Mouse (Mus musculus) fibroblast of lung, adult 2 months (primary cell): ENCODE data around the gene Pcna.

Source experiments
- DNase-seq: peaks from one replicate; pipeline ENCODE4 v3.0.0-alpha.2; 2011; ENCODE audit warnings: low read depth

Pcna gene

DNA sequence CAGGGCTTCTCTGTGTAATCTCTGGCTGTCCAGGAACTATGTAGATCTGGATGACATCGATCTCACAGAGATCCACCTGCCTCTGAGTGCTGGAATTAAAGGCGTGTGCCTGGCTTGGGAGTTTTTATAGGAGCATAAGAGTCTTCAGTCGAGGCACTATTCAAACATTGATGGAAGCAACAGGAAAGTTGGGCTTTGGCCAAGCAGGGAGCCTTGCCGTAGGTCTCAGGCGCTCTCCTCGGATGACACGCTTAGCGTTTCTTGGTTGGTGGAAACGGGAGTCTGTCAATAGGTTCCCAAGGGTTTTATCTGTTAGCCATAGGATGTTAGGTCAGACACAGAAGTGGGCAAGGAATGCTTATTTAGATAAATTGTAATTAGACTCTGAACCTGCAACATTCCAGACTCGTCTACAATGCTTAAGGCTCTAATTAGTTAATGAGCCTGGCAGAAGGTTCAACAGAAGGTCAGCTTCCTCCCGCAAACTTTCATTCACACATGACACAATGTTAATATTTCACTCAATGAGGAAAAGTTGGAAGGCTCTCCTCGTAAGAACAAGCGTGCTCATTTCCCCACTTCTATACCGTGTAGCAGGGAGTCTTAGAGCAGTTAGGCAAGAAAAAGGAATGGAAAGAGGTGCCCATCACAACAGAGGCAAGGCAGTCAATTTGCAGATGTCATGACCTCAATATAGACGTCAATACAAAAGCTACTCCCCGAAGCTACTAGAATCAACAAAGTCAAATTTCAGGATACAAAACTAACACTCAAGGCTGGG, 18.9 kb downstream of the Pcna start:
- DNase-seq = no peak

DNA sequence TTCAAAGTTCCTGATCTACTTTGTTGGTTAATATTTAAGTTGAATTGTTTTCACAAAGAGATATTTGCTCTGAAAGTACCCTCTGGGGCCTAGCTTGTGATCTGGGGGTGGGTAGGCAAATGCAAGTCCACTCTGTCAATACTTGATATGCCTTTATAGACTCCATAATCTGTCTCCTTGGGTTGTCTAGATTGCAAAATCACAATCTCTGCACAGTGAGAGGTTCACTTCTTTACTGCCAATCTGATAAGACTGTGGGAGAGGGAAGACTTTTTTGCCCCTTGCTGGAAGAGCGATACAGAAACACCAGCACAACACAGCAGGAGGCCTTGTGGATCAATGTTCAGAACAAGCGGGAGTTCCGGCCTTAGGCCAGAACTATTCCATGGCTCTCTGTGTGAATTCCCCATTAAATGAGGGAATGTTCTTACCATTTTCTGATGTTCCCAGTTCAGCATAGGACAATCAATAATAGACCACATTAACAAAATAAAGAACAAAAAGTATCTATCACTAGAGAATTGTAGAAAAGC, 20.6 kb downstream of the Pcna start:
- no peak for DNase-seq

DNA sequence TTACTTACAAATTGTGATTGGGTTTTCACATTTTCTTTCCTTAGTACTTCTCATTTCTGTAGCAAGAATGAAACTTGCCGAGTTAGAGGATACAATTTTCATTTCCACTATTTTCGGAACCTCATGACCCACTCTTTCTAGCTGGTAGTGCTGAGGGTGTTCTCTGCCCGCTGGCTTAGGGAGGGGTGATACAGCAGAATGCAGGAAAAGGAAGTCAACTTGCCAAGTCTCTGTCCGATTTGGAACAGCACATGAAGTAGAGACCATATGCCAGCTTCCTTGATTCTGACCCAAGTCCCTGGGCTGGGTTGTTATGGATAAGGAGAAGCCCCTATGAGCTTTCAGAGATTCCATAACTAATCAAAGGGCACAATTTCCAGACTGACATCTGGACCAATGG, 28.8 kb downstream of the Pcna start:
- no peak for DNase-seq

DNA sequence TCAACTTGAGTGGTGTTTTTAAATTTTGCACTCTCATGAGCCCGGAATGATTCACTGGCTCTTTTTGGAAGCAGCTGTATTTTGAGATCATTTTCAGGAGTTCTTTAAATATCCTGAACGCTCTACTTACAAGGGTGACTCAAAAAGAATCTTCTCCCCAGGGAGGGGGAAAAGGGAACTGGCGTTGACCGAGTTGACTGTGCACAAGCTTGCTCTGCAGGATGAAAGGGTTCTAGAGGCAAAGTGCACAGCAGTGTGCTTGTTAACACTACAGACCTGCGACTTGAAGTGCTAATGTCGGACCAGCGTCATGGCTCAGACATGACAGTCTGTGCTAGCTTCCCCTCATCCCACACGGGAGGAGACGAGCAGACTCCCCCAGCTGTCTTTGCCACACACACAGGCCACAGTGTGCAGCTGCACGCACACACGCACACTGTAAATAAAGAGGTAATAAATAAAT, 31.5 kb downstream of the Pcna start:
- DNase-seq = peak; percentile 40

DNA sequence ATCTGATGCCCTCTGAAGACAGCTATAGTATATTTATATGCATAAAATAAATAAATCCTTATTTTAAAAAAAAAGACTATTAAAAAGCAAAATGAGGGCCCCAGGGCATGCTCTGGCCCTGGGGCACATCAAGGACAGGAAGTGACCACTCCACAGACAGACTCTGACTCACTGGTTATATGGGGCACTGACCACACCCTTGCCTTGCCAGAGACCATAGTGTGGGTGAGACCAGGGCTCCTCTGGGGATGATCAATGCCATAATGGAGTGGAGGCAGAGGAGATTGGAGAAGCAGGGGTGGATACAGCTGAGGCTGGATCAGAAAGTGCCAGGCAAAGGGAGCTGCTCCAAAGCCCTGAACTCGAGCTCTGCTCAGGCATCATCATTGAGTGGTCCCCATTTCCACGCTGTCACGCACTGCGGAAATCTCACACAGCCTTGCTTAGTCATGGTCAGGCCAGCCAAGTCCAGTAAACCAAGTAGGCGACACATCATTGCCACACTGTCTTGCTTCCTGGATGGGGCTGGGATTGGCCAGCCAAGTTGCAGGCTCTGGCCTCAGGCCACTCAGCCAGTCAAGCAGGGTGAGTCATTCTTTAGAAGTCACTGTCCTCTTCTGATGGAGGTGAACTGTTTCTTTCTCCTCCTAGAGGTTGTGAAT, 41.0 kb downstream of the Pcna start:
- peak; percentile 71 for DNase-seq

DNA sequence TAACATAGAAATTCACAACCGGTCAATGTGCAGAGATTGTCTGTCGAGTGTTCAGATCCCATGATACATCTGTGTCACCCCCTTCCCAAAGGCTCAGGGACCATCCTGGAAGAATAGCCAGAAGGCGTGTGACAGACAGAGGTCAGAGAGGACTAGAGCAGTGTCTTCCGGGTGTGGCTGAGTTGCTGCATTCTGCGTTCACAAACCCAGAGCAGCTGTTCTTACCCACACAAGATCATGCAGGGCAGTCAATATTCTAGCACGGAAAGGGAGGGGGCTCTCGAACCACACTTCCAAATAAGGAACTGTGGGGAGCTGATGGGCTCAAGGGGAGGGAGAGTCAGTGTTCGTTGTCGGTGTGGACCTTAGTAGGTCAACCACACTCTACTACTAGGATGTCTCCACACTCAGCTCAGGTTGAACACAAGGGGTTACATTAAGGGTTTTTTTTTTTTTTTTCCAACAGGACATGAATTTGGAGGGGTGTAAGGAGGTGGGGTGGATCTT, 42.3 kb downstream of the Pcna start:
- no peak for DNase-seq

DNA sequence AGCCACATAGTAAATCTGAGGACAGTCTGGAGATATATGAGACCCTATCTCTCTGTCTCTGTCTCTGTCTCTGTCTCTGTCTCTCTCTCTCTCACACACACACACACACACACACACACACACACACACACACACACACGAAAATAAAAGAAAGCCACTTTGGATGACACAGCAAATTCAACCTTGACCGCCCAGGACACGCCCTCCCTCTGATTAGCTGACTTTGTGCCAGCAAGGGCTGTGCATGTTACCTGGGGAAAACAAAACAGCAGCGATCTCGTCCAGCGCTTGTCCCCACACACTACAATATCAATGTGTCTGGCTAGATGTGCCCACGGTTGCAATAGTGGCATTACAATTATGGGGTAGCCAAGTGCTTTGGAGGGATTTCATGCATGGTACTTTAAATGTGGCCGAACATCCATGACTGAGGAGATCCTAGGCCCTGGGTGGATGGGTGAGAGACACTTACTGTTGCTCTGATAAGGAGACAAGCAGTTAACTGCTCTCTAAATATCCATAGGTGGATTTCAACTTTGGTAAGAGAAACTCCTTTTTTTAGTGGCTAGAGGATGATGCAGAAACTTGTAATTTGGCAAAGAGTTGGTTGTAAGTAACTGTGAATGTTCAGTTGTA, 44.8 kb downstream of the Pcna start:
- DNase-seq = no peak

DNA sequence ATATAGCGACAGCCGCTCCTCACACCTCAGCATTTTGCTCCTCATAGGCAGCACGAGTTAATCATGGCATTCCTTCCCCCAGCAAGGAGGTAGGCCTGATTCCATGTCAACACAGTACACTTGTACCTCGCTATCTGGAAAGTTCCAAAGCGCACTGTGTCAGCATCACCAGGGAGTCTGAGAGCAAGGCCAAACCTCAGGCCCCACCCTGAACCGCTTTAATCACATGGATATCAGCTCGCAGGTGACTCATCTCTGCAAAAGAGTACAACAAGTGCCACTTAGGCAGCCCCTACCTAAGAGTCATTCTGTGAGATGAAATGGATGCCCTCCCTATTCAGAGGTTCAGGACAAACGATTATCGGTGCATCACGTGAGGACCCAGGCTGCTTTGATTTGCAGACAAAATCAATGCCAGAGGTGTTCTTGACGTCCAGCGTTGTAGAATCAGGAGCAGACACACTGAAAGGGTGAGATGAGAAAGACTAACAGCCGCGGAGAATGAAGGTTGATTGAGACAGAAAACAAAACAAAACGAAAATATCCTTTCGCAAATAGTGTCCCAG, 46.7 kb downstream of the Pcna start:
- no peak for DNase-seq

DNA sequence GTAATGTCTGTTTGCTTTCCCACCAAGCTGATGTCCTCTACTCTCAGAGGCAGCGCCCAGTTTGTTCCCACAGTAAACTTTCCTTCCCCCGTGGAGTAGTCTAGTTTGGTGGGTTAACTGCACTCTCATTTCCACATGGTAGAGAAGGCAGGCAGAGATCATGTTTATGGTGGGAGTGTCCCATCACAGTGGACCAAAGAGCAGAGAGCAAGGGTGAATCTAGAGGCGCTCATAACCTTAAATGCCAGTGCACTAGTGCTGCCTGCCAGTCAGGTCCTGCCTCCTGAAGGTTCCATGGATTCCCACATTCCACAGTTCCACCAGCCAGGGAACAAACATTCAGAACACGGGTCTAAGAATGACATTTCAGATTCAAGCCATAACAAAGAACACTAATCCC, 47.6 kb downstream of the Pcna start:
- DNase-seq = no peak

DNA sequence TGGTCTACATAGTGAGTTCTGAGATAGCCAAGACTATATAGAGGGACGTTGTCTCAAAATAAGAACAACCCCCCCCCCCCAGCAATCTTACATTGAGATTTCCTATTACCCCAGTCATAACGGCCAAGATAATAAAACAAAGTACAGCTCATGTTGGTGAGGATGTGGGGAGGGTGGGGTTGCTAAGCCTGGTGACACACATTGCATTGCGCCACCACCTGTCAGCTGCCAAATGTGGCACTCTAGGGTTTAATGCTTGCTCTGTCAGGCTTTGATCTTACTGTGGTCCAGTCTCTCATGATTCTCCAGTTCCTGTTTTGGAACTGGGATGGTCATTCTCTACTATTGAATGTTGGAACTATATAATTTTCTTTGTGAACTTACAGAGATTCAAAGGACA, 49.3 kb downstream of the Pcna start:
- no peak for DNase-seq

DNA sequence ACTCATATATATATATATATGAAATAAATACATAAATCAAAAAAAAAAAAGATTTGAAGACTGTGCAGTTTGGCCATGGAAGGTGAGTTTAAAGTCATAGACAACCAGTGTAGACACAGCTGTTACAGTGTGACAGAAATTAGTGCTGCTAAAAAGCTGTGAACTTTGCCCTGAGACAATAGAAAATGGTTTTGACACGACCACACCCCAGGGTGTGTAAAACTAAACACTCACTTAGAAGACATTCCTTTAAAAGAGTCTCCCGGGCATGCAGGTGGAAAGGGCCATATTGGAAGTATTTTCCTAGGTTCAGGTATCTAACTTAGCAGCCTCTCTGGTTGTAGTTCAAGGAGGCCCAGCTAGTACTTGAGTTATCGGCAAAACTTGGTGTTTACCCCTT, 49.9 kb downstream of the Pcna start:
- no peak for DNase-seq
